Mouse (Mus musculus) megakaryocyte, embryonic 14.5 days (primary cell): ENCODE measurements around the gene Rab27a.

Source experiments
- FLI1 ChIP-seq: IDR thresholded peaks from 2 replicates; pipeline ENCODE4 v1.6.1; 2012; ENCODE audit warnings: low read length, inconsistent platforms, mixed read lengths
- GATA1 ChIP-seq: IDR thresholded peaks from 3 replicates; pipeline ENCODE4 v1.6.1; 2012; ENCODE audit warnings: mixed read lengths, low read length, inconsistent platforms, borderline replicate concordance

- TF ChIP-seq GATA1 (no peak), FLI1 (no peak)
Measured at GRCm38 (mm10) chr9:73031421-73031820, 13.2 kb upstream of the Rab27a start.
